Comparison of ENCODE assay signal across 8 mouse cellular contexts in the genomic region with DNA sequence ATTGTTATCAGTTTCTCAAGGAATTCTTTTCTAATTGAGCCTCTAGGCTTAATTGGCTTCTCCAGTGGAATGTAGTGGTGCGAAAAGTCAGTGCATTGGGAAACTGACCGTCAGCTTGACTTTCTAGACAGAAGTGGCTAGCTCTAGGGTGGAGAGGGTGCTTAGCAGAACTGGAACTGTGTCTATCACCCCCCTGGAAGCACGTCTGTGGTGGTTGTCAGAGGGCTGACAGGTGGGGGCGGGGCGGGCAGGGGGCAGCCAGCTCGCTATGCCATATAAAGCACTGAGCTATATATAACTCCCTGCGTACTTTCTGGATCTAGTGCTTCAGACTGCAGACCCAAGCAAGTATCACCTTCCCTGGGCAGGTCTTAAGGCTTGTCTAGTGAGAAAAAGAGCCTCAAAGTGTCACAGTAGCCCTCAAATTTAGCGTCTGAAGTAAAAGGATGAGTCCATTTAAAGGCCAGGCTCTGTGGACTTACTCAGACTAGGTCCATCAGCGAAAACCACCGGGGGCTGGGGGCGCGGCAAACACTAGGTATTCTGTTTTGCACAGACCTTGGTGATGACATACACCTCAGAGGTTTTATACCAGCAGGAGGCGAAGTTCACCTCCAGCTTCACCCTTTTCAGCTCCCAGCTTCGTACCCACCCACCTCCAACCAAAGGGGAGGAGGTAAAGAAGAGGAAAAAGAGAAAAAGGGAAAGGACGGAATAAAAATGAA. TPM values are rescaled to one million over a fixed set of nuclear protein-coding genes. Genes with fewer than 3 reads are reported as not detected.
DNase-seq lines count a peak whose midpoint lies in the region; ATAC-seq and TF ChIP-seq lines count a peak whose summit lies in the region.

No protein-coding gene starts in this region.

- peak overlapping the region; percentile 72 for H3K4me3 ChIP-seq in lung, embryonic 15.5 days
- peak overlapping the region; percentile 76 for H3K4me3 ChIP-seq in embryonic facial prominence, embryonic 10.5 days
- H3K4me3 ChIP-seq in hindbrain, embryonic 14.5 days (replicated peaks; ENCODE audit: low read length): peak overlapping the region; percentile 46
- H3K4me3 ChIP-seq in lung, postnatal 0 days (ENCODE audit: low read depth, low read length): peak overlapping the region; percentile 66

- no peak for DNase-seq in lung, postnatal 14 days
- peak; percentile 54 for DNase-seq in embryonic facial prominence, embryonic 10.5 days (ENCODE audit: low spot score)
- DNase-seq in hindbrain, embryonic 14.5 days (ENCODE audit: low spot score): no peak
- peak; percentile 64 for DNase-seq in lung, postnatal 0 days (ENCODE audit: low spot score)
- DNase-seq in thymus, postnatal 25 days: peak; percentile 22
- DNase-seq in layer of hippocampus, postnatal 25 days (ENCODE audit: extremely low spot score in 1 of 2, low spot score in 1 of 2): no peak

- peak overlapping the region; percentile 91 for H3K4me2 ChIP-seq in lung, embryonic 15.5 days
- peak overlapping the region; percentile 92 for H3K4me2 ChIP-seq in hindbrain, embryonic 14.5 days (replicated peaks)
- peak overlapping the region; percentile 88 for H3K4me2 ChIP-seq in lung, postnatal 0 days (replicated peaks; ENCODE audit: low read depth, low read length)

- 6% methylated on average over 15 of the region's 15 CpGs for WGBS in lung, embryonic 15.5 days
- WGBS in embryonic facial prominence, embryonic 10.5 days: 2% methylated on average over 15 of the region's 15 CpGs
- WGBS in hindbrain, embryonic 14.5 days: 6% methylated on average over 15 of the region's 15 CpGs
- WGBS in lung, postnatal 0 days: 9% methylated on average over 15 of the region's 15 CpGs

- no peaks in the 10 kb centered on the region for H3K36me3 ChIP-seq in lung, embryonic 15.5 days
- H3K36me3 ChIP-seq in embryonic facial prominence, embryonic 10.5 days (replicated peaks): no peaks in the 10 kb centered on the region
- no peaks in the 10 kb centered on the region for H3K36me3 ChIP-seq in hindbrain, embryonic 14.5 days (replicated peaks; ENCODE audit: control insufficient read depth, insufficient read depth)
- H3K36me3 ChIP-seq in lung, postnatal 0 days (ENCODE audit: insufficient read depth, low read length): no peaks in the 10 kb centered on the region

- peak overlapping the region; percentile 89 for H3K27ac ChIP-seq in lung, embryonic 15.5 days
- H3K27ac ChIP-seq in embryonic facial prominence, embryonic 10.5 days (replicated peaks): peak overlapping the region; percentile 89
- no peak overlapping the region for H3K27ac ChIP-seq in hindbrain, embryonic 14.5 days
- H3K27ac ChIP-seq in lung, postnatal 0 days (ENCODE audit: low read length): peak overlapping the region; percentile 89; the same call in 1 of the 2 replicates

- no peak for ATAC-seq in lung, embryonic 15.5 days (ENCODE audit: borderline replicate concordance, extremely low read depth, low FRiP score, low TSS enrichment)
- no peak for ATAC-seq in hindbrain, embryonic 14.5 days (ENCODE audit: low FRiP score)
- ATAC-seq in lung, postnatal 0 days: no peak
- ATAC-seq in monocyte, adult 5-6 weeks (replicated peaks; ENCODE audit: insufficient number of reproducible peaks, low FRiP score, low TSS enrichment, poor library complexity, severe bottlenecking): no peak

- H3K9ac ChIP-seq in lung, embryonic 15.5 days: peak overlapping the region; percentile 77
- H3K9ac ChIP-seq in hindbrain, embryonic 14.5 days: peak overlapping the region; percentile 56
- peak overlapping the region; percentile 69 for H3K9ac ChIP-seq in lung, postnatal 0 days (replicated peaks; ENCODE audit: low read depth)

- TF ChIP-seq CTCF in lung, postnatal 0 days (IDR thresholded peaks at IDR 0.05): peak; percentile 58

- 0 out of 2 replicates have a peak, but pooled peaks cover 5% of the 10 kb centered on the region for H3K27me3 ChIP-seq in lung, embryonic 15.5 days
- peaks cover 52% of the 10 kb centered on the region for H3K27me3 ChIP-seq in embryonic facial prominence, embryonic 10.5 days (replicated peaks; ENCODE audit: low read depth, poor library complexity, severe bottlenecking)
- H3K27me3 ChIP-seq in hindbrain, embryonic 14.5 days (ENCODE audit: control insufficient read depth, insufficient read depth, low read length): peaks cover 55% of the 10 kb centered on the region
- no peaks in the 10 kb centered on the region for H3K27me3 ChIP-seq in lung, postnatal 0 days (replicated peaks; ENCODE audit: insufficient read depth, low read length)

- H3K9me3 ChIP-seq in lung, embryonic 15.5 days: no peaks in the 10 kb centered on the region
- H3K9me3 ChIP-seq in embryonic facial prominence, embryonic 10.5 days: no peaks in the 10 kb centered on the region
- H3K9me3 ChIP-seq in hindbrain, embryonic 14.5 days (ENCODE audit: control insufficient read depth, low read length): no peaks in the 10 kb centered on the region
- no peaks in the 10 kb centered on the region for H3K9me3 ChIP-seq in lung, postnatal 0 days (ENCODE audit: low read length)

- H3K4me1 ChIP-seq in lung, embryonic 15.5 days: peaks cover 44% of the 10 kb centered on the region
- peaks cover 84% of the 10 kb centered on the region for H3K4me1 ChIP-seq in embryonic facial prominence, embryonic 10.5 days
- peaks cover 29% of the 10 kb centered on the region for H3K4me1 ChIP-seq in hindbrain, embryonic 14.5 days (replicated peaks; ENCODE audit: control insufficient read depth, insufficient read depth, low read length)
- H3K4me1 ChIP-seq in lung, postnatal 0 days (ENCODE audit: insufficient read depth, low read depth, low read length): peaks cover 8% of the 10 kb centered on the region; the same call in 1 of the 2 replicates

- TF ChIP-seq EP300 in lung, postnatal 0 days (IDR thresholded peaks at IDR 0.05): no peak

RNA-seq across cellular contexts. Expression of a gene that starts 2.2 kb away (rescaled TPM):
- 747 and 774 TPM in 2 replicates for polyA plus RNA-seq in lung, embryonic 15.5 days (2015; fragmentation: Nextera tagmentation; extraction: Ambion mirVana)
- polyA plus RNA-seq in embryonic facial prominence, embryonic 10.5 days (2016; fragmentation: Nextera tagmentation; extraction: Ambion mirVana): 331 and 369 TPM in 2 replicates
- polyA plus RNA-seq in hindbrain, embryonic 14.5 days (2014; fragmentation: Nextera tagmentation; extraction: Ambion mirVana): 163 and 182 TPM in 2 replicates
- polyA plus RNA-seq in lung, postnatal 0 days (2015; fragmentation: Nextera tagmentation; extraction: Ambion mirVana): 695 and 781 TPM in 2 replicates
- total RNA-seq in monocyte, adult 5-6 weeks (2017): 29.4 to 78.0 TPM (median 49.1 TPM) in 3 replicates
- total RNA-seq in layer of hippocampus, postnatal 25 days (2021): 100 to 1,000 TPM; 246 to 257 TPM

Comparison
In these comparisons a context has a peak if more than half of its experiments do, and no peak if none do; other contexts are left out.
1. DNase-seq: peak in embryonic facial prominence, embryonic 10.5 days (single experiment), lung, postnatal 0 days (single experiment) and thymus, postnatal 25 days (single experiment); none in lung, postnatal 14 days (single experiment), hindbrain, embryonic 14.5 days (single experiment) and layer of hippocampus, postnatal 25 days (0 of 2).
2. Peak in every context shown above with its lines, with median percentiles within 50 percentile points of each other: H3K4me2 ChIP-seq, H3K4me3 ChIP-seq and H3K9ac ChIP-seq.